Mouse (Mus musculus) duodenum, adult 2 months (tissue): Measurements from ENCODE around the gene Cdc7. TPM values are rescaled to one million over a fixed set of nuclear protein-coding genes. Genes with fewer than 3 reads are reported as not detected.

ENCODE experiments used
- polyA plus RNA-seq: library from polyadenylated mRNA; depleted of rRNA; stranded (reverse); fragments of >200 nt; gene quantifications from 2 replicates; pipeline ENCODE4 v1.2.3, GENCODE M21; 2012; ENCODE audit warnings: low replicate concordance; rRNA removed

Gene Cdc7
- 0.94 and 1.3 TPM in 2 replicates for polyA plus RNA-seq

GRCm38 (mm10) chr5:106963584-106964512, at the start of gene Cdc7:
Gene Cdc7 (plus strand): TSS chr5:106964322.

GRCm38 (mm10) chr5:106925488-106926368, 38.4 kb upstream of the Cdc7 start, which contains the start of gene Hfm1:
Gene Hfm1 (minus strand): TSS chr5:106926321.

Other genes with a start within 250 kb of the Cdc7 start
- gene Hfm1, start 38.0 kb upstream of the Cdc7 start, polyA plus RNA-seq = not detected in 2 replicates